Mouse (Mus musculus) frontal cortex, adult 2 months (tissue): ENCODE measurements at regions not wholly inside any gene's neighbourhood (a gene's known extent, or its start where the extent isn't known, plus 50 kb on each side); places are given as distances from the start of the nearest gene placed in this dataset.
"Not testable (repeated sequence)": the region's sequence is repeated elsewhere in the genome, so short reads cannot be mapped to it uniquely, and the experiment has no call there.

Source experiments
- DNase-seq, 2 experiments: peaks; one replicate each; pipeline ENCODE4 v3.0.0; 2022; ENCODE audit warnings: low spot score in 1 of 2; ENCODE audit errors: extremely low spot score in 1 of 2

- no peak for DNase-seq
Measured at GRCm38 (mm10) chr12:45287759-45288158, 213.2 kb upstream of the Stxbp6 start.

DNA sequence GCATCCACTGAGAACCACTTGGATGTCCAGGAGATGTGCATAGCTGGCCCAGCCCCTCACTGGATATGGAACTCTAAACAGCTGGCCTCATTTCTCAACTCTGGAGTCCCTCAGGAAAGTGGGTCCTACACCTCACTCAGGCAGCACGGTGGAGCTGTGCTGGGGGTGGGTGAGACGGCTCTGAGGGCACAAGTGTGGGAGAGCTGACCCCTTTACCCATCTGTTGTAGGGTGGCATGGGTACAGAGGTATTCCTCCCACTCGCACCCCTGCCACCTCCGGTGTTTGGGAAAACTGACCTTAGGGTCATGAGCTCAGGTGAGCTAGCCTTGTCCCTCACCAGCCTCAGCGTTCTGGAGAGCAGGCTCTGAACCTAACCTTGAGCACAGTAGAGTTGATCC lies 181.8 kb upstream of the Stxbp6 start:
- DNase-seq: no peak

DNA sequence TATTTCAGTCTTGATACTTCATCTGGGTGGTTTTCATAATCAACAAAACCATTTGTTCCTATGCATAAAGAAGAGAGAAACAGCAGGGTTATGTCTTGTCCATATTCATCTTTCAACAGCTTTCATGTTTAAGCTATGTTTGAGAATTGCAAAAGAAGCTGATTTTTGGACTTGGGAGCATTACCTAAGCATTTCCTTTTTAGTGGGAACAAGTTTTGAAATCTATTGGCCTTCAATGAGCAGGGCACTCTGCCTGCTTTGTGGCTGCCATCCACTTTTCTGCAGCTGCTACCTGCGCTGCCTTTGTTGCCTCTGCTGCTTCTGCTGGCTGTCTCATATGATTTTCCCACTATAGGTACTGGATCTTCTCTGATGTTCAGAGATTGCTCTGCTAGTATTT lies 136.6 kb upstream of the Stxbp6 start:
- no peak for DNase-seq

DNA sequence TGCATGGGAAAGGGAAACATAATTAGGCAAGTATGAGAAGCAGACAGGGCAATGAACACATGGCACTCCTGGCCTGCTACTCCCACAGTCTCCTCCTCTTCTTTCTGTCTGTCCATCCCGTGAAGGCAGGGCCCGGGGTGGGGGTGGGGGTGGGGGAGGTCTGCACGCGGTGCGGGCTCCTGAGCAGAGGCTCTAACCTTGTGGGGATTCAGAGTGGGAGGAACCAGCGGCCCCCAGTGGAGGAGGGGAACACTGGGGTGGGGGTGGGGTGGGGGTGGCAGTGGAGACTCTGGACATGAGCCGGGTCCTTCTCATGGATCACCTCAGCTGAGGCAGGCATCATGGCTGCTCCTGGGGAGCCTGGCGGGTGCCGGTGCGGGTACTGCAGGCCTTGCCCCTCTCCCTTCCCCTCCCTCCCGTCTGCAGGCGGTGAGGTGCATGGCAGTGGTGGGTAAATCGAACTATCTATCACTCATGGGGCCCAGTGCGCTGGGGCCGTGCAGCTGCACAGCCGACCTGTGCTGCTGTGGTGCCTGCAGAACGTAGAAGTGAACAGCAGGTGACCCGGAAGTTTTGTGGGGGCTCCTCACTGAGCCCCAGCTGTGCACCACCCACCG lies 120.9 kb upstream of the Stxbp6 start:
- DNase-seq: no peak

- DNase-seq: peak in 1 of 2 experiments; percentile 72
Measured at GRCm38 (mm10) chr12:45187149-45187548, 112.6 kb upstream of the Stxbp6 start.

DNA sequence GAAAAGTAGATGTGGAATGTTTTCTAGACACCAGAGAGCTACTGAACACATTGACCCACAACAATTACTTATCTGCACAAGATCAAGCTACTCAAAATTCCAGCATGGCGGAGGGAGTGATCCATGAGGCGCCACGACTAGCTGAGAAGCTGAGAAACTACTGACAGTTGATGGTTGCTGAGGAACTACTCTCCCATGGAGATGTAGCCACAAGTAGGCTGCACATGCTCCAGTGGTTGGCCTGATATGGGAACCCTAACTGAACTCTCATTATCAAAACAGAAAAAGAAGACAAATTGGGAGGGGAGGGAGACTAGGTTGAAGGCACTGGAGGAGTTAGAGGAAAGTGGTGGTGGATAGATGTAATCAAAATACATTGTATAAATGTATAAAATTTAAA lies 110.0 kb upstream of the Stxbp6 start:
- no peak for DNase-seq

DNA sequence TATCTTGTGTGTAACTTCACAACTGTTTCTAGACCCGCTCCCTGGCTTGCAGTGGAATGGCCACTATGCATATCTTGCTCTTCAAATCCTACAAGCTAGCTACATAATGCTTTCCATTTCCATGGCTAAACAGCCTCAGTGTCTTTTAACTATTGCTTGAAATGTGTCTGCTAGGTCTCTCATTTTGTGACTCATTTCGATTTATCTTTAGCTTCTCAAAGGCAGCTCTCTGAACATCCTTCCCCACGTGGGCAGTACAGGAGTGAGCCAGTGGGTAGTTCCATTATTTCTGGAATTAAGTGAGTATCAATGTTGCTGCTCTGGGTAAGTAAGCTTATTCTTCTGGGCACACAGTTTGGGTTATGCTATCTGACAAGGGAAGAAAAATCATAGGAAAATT lies 102.9 kb upstream of the Stxbp6 start:
- peak in 1 of 2 experiments; percentile 15 for DNase-seq

DNA sequence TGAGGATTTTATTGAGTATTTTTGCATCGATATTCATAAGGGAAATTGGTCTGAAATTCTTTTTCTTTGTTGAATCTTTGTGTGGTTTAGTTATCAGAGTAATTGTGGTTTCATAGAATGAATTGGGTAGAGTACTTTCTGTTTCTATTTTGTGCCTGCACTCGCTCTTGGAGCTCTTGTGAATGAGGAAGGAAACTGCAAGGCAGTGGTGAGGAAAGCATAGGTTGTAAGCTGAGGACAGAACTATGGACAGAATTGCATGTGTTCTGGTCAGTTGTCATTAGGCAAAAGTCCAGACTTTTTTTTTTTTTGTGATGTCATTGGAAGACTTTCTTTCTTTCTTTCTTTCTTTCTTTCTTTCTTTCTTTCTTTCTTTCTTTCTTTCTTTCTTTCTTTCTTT lies 100.8 kb upstream of the Stxbp6 start:
- DNase-seq: not testable (repeated sequence)

DNA sequence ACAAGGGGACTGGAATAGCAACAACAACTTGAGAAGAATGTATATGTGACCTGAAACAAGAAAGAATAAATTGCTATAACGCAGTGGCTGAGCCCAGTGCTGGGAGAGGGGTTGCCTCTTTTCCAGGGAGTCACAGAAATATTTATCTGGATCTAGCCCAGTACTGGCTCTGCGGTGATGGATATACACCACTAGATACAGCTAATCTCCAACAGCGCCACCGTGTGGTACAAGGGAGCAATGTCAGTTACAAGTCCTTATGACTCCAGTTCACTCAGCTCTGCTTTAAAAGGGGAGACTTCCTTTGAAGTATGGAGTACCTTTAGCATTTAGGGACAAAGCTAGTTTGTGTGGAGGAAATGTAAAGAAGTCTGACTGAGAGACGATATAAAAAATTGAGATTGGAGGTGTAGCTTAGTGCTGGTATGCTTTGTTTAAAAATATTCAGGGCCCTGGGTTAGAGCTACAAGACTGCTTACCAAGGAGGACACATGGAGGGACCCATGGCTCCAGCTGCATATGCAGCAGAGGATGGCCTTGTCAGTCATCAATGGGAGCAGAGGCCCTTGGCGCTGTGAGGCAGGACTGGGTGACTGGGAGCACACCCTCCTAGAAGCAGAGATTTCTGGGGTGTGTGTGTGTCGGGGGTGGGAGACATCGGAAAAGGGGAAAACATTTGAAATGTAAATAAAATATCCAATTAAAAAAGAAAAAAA lies 97.6 kb upstream of the Stxbp6 start:
- peak; percentile 58 to 89 for DNase-seq

DNA sequence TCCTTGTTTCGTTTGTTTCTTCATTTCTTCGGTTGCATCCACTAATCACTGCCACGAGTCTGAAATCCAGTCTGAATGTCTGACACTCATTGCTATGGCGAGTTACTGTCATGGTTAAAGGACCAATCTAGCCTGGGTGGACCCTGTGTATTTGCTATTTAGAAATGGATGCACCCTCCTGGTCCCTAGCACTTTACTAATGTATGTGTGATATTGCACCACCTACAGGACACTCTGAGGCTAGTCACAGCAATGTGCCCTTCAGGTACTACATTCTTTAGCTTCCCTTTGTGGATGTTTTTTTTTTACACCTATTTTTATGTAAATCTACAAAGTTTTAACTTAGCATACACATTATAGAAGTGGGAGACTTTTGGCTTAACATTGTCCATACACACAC lies 87.5 kb upstream of the Stxbp6 start:
- peak in 1 of 2 experiments; percentile 19 for DNase-seq

GRCm38 (mm10) chr12:45161581-45161980 lies 87.1 kb upstream of the Stxbp6 start:
- DNase-seq: not testable (repeated sequence)

DNA sequence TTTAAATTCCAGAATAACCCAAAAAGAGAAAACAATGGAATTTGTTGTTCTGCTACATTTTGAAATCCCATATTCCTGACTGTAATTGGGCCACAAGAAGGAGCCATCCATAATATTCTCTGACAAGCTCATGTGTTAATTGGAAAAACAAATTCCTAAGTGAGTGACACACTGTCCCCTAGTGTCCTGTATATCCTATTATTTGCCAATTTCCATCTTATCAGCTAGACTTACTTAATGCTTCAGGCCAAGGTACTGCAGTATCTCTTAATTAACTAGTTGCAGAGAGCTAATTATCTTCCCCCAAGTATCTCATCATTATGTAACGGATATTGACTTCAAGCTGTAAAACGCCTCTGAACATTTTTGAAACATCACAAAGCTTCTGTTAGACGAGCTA lies 84.5 kb upstream of the Stxbp6 start:
- DNase-seq: no peak

DNA sequence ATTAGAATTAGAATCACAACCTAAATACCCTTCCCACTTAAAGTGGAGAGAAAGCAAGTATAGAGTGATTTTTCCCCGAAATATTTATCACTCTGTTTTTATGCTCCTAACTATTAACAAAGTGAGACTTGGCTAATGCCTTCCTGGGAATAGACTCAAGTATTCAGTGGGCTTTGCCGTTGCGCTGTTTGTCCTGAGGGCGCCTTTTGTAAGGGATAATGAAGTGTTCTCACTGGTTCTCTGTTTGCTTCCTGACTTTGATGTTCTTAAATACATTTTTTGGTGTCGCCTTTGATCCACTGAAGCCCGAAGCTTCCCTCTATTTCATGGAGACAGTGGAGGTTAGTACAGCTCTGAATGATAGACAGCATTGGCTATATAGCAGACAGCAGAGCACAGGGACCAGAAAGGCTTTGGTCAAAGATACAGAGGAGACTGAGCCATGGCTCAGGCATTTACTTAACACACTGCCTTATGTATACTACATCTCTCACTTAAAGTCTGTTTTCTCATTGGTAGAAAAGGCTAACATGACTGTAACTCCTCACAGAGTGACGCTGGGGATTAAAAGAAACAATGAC lies 63.0 kb upstream of the Stxbp6 start:
- DNase-seq: no peak

DNA sequence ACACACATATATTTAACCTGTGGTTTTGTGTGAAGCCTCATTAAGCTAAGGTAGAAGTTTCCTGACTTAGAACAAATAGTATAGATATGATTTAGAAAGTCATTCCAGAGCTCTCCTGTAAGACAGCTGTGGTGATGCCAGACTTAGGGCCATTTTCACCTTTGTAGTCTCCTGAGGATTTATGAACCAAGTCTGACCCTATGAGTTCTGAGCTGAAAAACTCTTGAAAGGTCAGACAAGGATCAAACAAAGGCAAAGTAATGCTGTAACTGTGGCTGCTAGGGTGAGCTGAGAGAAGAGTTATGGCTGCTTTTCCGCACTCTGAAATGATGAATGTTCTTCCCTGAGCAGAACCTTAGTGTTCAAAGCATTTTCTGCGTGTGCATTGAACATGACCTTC lies 58.9 kb upstream of the Stxbp6 start:
- no peak for DNase-seq

- no peak for DNase-seq
Measured at GRCm38 (mm10) chr12:45131139-45131538, 56.6 kb upstream of the Stxbp6 start.

- no peak for DNase-seq
Measured at GRCm38 (mm10) chr12:45125866-45126265, 51.4 kb upstream of the Stxbp6 start.
